Mouse (Mus musculus): Measurements from ENCODE around the gene Mlip.
"Not testable (repeated sequence)": the region's sequence is repeated elsewhere in the genome, so short reads cannot be mapped to it uniquely, and the experiment has no call there.

The Mlip gene

DNA sequence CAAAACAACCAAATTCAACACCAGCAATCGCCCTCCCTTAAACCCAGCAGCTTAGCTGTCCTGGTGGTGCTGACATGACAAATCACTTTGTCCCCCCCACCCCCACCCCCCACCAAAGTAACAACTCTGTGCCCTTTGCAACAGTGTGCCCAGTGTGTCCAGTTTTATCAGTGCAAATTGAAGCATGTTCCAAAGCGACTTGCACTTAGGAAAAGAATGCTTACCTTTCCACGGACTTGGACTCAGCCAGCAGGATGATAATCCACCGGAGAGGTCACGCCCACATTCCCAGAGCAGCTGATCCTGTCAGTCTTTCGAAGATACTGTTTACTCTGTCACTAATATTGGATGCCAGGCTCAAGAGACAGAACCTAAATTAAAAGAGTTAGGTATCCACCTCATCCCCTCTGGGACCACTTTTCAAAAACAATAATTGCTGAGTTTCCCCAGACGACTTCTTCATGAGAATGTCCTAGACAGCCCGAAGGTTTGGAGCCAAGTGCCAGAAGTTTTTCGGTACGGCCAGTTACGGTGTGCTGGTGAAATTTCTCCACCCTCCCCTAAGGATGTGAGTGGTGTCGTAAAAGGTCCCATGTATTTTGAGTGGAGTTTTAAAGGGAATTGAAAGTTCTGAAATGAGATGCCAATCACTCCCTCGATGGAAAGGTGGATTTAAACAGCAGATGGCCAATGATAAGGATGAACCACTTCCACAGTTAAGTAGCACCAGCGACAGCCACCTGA is at the start of gene Mlip:
Gene Mlip, minus strand, starts transcription at position 538 of the 744 bp plus-strand sequence.
- no peak for DNase-seq

- DNase-seq = no peak
Measured at GRCm38 (mm10) chr9:77399801-77400200, 47.0 kb upstream of the Mlip start.

- no peak for DNase-seq
Measured at GRCm38 (mm10) chr9:77398856-77399631, 46.3 kb upstream of the Mlip start.

DNA sequence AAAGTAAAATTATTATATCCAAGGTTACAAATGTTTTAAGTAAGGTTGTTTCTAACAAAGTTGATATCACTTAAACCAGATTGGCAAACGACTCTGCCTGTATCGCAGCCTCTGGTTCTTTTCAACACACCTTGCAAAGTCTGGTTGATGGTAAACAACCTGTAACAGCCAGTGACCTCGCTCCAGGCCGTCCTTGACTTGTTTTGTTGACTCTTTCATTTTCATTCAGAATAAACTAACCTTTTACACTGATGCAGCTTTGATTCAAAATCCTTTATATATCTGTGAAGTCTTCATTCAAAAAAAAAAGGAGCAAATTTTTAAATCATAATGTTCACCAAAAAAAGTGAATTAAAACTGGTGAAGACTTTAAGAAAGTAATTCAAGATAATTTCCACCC is 44.3 kb upstream of the Mlip start:
- DNase-seq = no peak

- no peak for DNase-seq
Measured at GRCm38 (mm10) chr9:77391248-77391647, 38.5 kb upstream of the Mlip start.

DNA sequence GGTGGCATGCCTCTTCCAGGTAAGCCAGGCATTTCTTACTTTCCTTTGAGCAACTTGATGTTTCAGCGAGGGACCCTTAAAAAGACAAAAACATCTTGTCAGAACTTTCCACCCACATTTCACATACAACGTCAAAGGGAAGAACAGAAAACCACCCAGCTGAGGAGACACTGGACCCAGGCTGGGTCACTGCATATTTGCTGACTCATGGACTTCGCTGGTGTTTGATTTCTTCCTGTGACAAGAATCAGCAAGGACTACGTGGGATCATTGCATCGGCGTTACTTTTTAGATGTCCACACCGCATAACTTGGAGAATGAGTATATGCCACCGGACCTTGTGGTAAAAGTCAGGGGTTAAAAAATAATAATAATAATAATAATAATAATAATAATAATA is 36.2 kb upstream of the Mlip start:
- DNase-seq = no peak

DNA sequence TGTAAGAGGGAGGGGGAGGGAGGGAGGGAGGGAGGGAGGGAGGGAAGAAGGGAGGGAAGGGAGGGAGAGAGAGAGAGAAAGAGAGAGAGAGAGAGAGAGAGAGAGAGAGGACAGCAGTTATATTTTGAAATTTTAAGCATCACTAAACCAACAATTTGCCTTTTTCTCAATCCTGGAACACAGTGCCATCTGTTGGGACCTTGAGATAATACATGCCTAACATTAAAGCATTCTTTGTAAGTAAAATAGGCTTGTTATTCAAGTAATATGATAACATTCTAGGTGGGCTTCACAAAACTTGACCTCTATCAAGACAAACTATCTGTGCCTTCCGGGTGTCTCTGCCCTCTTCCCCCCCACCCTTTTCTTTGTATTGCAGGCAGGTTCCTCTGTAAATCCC is 34.0 kb upstream of the Mlip start:
- no peak for DNase-seq

- DNase-seq = no peak
Measured at GRCm38 (mm10) chr9:77385611-77386010, 32.8 kb upstream of the Mlip start.

GRCm38 (mm10) chr9:77384651-77385050 is 31.9 kb upstream of the Mlip start:
- DNase-seq = no peak

DNA sequence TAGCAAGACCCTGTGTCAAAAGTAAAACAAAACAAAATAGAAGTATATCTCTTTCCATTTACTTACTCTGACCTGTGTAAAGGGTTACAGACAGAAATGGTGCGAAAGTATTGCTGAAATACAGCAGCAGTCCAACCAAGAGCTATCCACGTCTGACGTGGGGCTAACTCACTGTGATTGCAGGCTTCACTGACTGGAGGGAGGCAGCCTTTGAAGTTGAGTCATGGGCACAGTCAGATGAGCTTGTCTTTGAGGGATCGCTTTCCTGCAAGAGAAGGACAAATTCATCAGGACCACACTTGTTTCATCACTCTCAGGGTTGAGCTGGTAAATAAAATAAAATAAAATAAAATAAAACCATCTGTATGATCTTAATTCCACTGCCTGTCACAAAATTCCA is 31.2 kb upstream of the Mlip start:
- DNase-seq = no peak

- no peak for DNase-seq
Measured at GRCm38 (mm10) chr9:77382514-77382913, 29.7 kb upstream of the Mlip start.

- DNase-seq = peak; percentile 64
Measured at GRCm38 (mm10) chr9:77381565-77381964, 28.8 kb upstream of the Mlip start.

DNA sequence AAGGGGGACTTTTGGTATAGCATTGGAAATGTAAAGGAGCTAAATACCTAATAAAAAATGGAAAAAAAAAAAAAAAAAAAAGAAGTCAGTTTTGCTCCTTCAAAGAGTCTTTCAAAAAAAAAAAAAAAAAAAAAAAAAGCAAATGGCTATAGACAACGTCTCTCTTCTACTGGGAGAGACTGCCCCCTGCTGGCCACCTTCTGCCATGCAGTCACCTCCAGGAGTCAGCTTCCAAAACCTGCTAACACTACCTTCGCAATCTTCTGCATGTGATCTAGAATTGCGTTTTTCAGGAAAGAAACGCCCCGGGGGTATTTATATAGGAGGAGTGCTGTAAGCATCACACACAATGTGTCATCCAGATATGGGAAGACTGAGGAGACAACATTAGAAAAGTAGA is 26.9 kb upstream of the Mlip start:
- peak; percentile 76 to 77 for DNase-seq

GRCm38 (mm10) chr9:77377696-77378095 is 24.9 kb upstream of the Mlip start:
- no peak for DNase-seq

GRCm38 (mm10) chr9:77377082-77377481 is 24.3 kb upstream of the Mlip start:
- peak; percentile 29 to 35 for DNase-seq

- DNase-seq = no peak
Measured at GRCm38 (mm10) chr9:77376561-77376960, 23.8 kb upstream of the Mlip start.

- no peak for DNase-seq
Measured at GRCm38 (mm10) chr9:77370706-77371105, 17.9 kb upstream of the Mlip start.

GRCm38 (mm10) chr9:77369262-77369661 is 16.5 kb upstream of the Mlip start:
- no peak for DNase-seq

- not testable (repeated sequence) for DNase-seq
Measured at GRCm38 (mm10) chr9:77364681-77365080, 11.9 kb upstream of the Mlip start.

GRCm38 (mm10) chr9:77362906-77363305 is 10.1 kb upstream of the Mlip start:
- DNase-seq = no peak

- DNase-seq = peak; percentile 46 to 48
Measured at GRCm38 (mm10) chr9:77360654-77361053, 7.9 kb upstream of the Mlip start.

DNA sequence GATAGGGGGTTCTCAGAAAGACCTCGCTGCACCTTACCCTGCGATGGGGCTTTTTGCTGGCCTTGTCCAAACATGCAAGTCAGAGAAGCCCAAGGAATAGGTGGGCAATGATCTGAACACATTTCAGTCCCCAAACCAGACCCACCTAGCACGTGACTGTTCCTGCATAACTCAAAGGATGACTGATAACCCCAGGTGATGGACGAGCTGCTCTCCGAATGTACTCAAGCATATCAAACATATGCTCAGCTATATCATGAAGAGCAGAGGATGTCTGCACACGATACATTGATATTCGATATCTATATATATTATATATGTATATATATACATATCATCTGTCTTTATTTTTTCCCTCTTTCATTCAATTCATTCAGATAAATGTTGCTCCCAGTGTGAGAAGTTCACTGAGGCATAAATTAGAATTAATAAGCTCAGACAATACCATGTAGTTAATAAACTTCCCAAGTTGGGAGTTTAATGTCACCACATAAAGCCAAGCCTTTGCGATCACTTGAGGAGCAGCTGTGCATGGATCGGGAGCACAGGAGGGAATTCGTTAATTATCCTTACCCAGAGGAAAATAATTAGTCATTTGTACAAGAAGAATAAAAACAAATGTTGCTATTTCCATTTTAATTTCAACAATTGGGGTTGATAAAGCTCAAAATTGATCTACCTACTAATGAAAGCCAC is 6.7 kb upstream of the Mlip start:
- no peak for DNase-seq

DNA sequence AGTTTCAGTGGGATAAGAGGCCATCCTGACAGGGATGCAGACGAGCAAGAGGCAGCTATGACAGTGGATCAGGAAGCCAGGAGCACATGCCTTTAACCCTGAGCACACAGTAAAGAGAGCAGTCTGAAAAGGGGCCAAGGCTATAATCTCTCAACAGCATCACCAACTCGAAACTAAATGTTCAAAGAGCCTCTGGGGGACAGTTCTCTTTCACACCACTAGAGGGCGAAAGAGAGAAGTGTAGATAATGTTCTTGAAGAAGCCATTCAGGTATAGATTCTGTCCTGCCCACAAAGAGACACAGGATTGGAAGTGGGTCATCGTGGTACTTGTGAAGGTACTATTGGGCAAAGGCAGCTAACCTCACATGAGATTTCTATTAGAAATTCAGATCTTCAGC is 1.2 kb upstream of the Mlip start:
- peak; percentile 9 to 11 for DNase-seq

DNA sequence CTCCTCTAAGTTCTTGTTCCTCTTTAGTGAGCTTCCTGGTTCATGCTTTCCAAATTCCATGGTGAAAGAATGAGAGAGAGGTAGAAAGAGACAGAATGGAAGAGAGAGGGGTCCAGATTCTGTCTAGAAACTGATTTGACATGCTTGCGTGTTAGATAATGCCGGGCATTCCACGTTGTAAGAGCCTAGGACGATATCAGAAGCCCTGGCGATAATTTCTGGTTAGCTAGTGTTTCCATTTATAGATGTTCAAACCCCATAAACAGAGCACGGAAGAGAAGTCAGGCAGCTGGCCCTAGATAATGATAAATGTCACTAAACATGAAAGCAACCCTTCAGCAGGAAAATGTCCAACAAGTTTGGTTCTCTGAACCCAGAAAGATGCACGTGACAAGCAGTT is 5.1 kb downstream of the Mlip start:
- DNase-seq = no peak
